Mouse (Mus musculus): ENCODE results near the gene Zbtb14. TPM values are rescaled to one million over a fixed set of nuclear protein-coding genes. Genes with fewer than 3 reads are reported as not detected.

Zbtb14 gene
- polyA plus RNA-seq, 1 experiment from 2014 or later, result 22.4 TPM

DNA sequence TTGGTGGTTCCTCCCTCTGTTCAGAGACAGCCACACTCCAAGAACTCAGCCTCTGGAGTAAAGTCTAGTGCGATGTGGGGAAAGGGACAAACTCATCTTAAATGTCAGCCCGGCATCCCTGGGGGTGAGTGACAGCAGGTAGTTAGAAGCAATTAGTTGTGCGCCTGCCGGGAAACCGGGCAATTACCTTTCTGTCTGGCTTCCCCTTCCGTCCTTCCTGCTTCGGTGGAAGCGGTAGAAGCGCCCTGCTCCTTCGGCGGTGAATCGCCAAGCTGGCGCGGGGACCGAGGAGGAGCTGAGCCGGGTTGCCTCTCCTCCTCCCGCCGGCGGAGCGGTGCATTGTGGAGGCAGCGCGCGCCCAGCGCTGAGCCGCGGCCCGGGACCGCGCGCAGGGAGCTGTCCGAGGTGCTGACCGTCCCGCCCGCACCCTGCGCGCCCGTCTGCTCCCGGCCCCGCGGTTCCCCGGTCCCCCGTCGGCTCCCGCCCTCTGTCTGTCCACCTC, 56.2 kb downstream of the Zbtb14 start, which contains the start of gene Akain1:
TSS of gene Akain1 (plus strand) at position 337 of the 502 bp plus-strand sequence.
- under 1% methylated on average over 24 of the region's 44 CpGs for WGBS
- H3K4me2 ChIP-seq (ENCODE audit: low read length), result peak within 1 kb of the TSS; percentile 97
- peak within 1 kb of the TSS; percentile 65 for H3K9ac ChIP-seq (ENCODE audit: low read depth, low read length)
- H3K36me3 ChIP-seq (ENCODE audit: control insufficient read depth, insufficient read depth, low read length), result no peaks in the 10 kb centered on the region
- no peak within 1 kb of the TSS for H3K27ac ChIP-seq (ENCODE audit: low read depth, low read length)
- H3K4me3 ChIP-seq (ENCODE audit: low read length), result peak within 1 kb of the TSS; percentile 64
- H3K9me3 ChIP-seq (ENCODE audit: control insufficient read depth, low read length), result no peaks in the 10 kb centered on the region
- peaks cover 25% of the 10 kb centered on the region for H3K27me3 ChIP-seq (replicated peaks; ENCODE audit: control insufficient read depth, insufficient read depth, low read length)
- H3K4me1 ChIP-seq (ENCODE audit: control insufficient read depth, insufficient read depth, low read depth, low read length), result peaks cover 10% of the 10 kb centered on the region
- ATAC-seq, result peak; percentile 92

DNA sequence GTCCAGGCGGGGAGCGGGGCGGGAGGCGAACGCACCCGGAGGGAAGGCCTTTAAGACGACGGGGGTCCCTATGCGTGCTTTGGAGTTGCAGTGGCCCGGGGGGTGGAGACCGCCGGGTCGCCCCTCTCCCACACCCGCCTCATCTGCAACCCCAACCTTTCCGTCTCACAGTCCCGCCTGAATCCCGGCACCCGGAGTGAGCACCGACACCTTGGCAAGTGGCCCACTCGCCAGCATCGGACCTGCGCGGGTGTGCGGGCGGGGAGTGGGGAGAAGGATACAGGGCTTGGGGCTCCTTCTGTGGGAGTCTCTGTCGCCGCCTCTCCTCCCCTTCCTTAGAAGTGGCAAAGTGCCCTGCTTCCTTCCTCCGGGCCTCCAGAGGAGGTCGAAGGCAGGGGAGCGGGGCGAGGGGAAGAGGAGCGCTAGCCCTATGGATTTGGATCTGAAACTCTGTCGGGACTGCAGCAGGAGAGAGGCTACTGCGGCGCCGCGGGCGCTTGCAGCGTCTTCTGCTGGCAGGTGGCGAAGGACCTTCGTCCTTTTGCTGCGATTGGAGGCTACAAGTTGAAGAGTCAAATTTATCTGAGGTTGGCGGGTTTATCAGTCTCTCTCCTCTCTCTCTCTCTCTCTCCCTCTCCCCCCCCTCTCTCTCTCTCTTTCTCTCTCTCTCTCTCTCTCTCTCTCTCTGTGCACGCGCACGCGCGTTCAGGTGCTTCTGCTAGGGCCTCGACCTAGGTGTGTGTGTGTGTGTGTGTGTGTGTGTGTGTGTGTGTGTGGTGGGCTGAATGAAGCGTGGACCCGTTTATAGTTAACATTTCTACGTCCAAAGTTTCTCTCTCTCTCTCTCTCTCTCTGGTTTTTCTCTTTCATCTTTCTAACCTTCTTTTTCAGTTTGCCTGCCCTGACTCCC, 57.0 kb downstream of the Zbtb14 start:
- no peaks in the 10 kb centered on the region for H3K9me3 ChIP-seq (ENCODE audit: control insufficient read depth, low read length)
- peaks cover 10% of the 10 kb centered on the region for H3K4me1 ChIP-seq (ENCODE audit: control insufficient read depth, insufficient read depth, low read depth, low read length)
- no peak overlapping the region for H3K27ac ChIP-seq (ENCODE audit: low read depth, low read length)
- peak overlapping the region; percentile 65 for H3K9ac ChIP-seq (ENCODE audit: low read depth, low read length)
- ATAC-seq, result peak; percentile 73; the same call in 1 of the 2 replicates
- H3K36me3 ChIP-seq (ENCODE audit: control insufficient read depth, insufficient read depth, low read length), result no peaks in the 10 kb centered on the region
- H3K4me2 ChIP-seq (ENCODE audit: low read length), result peak overlapping the region; percentile 97
- peaks cover 25% of the 10 kb centered on the region for H3K27me3 ChIP-seq (replicated peaks; ENCODE audit: control insufficient read depth, insufficient read depth, low read length)
- peak overlapping the region; percentile 64 for H3K4me3 ChIP-seq (ENCODE audit: low read length)
- WGBS, result 1% methylated on average over 51 of the region's 52 CpGs

Other genes starting within 250 kb of the Zbtb14 start
- gene Akain1, start 56.3 kb downstream of the Zbtb14 start, polyA plus RNA-seq (2015; fragmentation: Nextera tagmentation; extraction: Ambion mirVana), result 1.4 and 1.8 TPM in 2 replicates

Data from hindbrain, embryonic 16.5 days (tissue).